Mouse (Mus musculus): ENCODE results near the gene Saal1.

GRCm38 (mm10) chr7:46676808-46677360 lies 33.6 kb downstream of the Saal1 start:
- TF ChIP-seq HCFC1 (IDR thresholded peaks at IDR 0.05; ENCODE audit: borderline replicate concordance, insufficient read depth, low read length) (no peak), CHD2 (IDR thresholded peaks at IDR 0.05; ENCODE audit: low read depth, low read length) (no peak)
